Mouse (Mus musculus) urinary bladder, postnatal 14 days (tissue): ENCODE results near the gene Sdk2.

Source experiments
- DNase-seq: peaks from one replicate; pipeline ENCODE4 v3.0.0; 2021; ENCODE audit warnings: low spot score

Sdk2 gene

DNA sequence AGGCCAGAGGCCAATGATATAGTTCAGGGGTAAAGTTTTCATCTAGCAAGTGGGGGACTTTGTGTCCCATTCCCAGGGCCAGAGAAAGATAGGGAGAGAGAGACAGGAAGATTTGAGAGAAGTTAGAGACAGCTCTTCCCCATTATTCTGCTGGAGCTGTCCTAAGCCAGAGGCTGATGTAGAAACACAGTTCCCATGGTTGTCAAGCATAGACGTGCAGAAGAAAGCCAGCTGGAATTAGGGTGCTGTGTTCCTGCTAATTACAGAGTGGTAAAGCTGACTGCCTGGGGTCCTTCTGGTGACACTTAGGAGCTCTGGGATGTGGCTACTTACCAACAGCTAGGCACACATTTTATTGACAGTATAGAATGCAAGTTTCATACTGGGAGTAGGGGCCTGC is 277.7 kb downstream of the Sdk2 start:
- DNase-seq, result no peak

DNA sequence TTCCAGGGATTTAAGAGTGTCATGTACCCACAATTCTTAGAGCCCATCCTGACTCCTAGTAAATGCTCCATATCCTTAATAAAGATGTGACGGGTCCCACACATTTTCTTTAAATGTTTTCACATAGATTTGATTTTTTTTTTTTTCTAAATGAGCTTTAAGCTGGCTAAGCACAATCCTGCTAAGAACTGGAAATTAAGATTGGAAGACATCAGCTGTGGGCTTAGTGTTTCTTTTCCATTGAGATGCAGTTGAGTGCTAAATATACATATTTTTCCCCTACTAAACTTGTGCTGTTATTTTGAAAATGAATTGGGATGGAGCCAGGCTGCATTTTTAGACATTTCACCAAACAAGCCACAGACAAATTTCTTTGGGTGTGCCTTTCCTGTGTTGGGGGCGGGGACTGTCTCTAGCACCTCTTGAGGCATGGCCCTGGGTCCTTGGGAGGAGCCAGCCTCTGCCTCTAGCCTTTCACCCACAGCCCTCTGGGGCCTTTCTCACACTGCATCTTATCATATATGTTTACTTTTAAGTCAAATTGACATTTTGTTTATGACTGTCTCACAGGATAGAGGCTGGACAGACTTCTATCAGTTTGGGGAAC is 278.6 kb downstream of the Sdk2 start:
- no peak for DNase-seq

DNA sequence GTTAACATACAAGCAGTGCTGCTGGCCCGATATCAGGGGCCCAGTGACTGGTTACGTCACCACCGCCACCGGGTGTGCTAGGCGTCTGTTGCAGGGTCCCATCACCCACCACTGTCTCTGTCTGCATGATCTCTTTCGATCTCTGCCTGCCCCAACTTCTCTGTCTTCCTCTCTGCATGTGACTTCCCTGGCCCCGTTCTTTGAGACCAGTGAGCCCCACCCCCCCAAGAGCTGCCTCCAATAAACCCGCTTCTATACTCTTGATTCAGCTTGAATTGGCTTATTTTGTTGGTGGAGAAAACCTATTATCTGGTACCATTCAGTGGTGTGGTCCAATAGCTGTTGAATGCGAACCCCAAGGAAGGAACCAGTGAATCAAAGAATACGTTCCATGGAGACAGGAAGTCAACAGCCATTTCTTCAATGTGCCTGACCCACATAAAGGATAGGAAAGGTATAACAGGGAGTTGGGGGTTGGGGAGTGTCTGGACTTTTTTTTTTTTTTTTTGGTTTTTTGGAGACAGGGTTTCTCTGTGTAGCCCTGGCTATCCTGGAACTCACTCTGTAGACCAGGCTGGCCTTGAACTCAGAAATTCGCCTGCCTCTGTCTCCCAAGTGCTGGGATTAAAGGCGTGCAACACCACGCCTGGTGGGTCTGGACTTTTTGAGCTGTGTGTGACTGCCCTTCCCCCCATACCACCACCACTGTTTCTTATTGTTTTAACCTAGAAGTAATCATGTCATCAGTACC is 279.2 kb downstream of the Sdk2 start:
- no peak for DNase-seq

DNA sequence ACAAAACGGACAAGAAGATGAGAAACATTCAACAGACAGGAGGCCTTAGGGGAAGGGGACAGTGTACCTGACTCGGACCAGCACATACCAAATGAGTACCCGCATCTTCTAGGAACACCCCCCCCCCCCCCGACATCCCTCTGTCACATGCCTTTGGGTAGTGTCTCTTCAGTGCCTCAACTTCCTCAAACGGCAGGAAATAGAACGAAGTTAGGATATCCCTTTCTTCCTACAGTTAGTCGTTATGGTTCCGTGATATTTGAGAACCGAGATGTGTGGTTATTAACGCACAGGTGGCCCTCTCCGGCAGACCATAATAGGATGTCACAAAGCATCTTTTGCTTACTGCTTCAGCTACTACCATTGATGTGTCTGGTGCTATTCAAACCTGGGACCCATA is 279.8 kb downstream of the Sdk2 start:
- DNase-seq, result no peak

DNA sequence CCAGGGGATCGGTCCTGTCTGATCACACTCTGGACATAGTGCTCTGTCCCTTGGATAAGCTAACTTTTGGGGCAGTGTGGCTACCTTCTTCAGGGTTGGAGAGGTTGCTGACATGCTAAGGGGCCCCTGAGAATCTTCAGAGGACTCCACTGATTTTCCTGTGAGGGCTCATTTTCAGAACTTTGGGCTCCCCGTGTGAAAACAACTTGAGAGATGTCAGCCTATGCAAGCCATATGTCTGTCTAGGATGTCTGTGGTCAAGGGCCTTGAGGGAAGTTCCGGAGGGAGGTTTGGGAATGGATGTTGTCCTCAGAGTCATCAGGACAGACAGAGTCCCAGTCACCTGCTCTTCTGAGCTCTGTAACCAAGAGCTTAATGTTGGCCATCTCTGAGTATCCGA is 280.5 kb downstream of the Sdk2 start:
- DNase-seq, result no peak

DNA sequence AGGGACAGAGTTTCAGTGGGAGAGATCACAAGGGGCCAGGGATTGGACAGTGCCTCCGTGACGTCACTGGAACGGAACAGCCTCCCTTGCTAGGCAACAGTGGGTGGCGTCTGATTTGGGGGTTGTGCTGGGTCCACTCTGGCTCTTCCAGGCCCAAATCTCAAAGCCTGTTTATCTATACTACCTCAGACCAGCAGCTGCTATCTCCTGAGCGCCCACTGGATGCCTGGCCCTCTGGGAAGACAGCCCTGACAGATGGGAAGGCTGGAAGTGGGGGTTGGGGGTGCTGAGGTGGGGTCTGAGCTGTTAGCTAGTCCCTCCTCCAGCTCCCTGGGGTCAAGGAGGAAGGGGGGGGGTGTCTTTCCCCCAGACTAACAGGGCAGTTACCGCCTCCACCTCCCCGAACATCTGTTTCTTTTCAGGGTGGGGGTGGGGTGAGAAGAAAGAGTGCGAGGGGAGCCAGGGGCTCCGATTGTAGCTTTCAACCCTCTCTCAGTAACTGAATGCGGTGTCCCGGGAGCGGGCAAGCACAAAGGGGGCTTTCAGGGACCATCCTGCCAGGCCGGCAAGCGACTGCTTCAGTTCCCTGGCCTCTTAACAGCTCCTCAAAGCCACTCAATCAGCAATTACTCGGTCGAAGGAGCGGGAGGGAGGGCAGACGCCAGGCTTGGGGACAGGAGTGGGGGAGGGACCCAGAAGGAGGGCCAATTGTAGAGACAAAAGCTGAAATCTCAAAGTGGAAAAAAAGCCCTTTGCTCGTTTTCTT is 281.3 kb downstream of the Sdk2 start:
- peak; percentile 57 for DNase-seq

DNA sequence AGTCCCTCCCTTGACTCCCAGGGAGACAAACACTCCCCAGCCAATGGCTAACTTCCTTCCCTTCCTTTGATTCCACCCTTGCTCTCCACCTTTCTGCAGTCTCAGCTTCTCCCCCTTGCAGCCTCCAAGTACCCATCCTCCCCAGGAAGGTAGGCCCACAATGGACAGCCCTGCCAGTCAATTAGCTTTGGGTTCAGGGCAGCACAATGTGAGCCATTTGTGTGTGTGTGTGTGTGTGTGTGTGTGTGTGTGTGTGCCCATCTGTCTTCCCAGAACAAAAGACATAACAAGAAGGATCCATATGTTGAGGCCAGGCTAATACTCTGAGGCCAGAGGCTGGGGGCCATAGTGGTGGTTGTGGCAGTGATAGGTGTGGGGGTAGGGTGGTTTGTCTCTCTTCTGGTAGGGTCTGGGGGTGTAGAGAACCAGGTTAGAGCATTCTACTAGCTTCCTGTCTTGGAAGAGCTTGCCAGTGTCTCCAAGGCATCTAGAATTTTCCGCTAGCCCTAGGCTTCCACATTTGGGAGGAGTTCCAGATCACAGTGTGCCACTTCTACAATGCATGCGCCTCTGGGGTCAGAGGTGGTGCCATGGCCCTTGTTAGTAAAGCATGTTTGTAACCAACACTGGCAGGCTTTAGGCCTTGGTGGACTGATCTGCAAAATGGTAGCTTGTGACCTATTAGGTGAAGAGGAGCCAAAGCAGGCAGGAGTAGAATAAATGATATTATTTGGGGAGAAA is 282.0 kb downstream of the Sdk2 start:
- no peak for DNase-seq

DNA sequence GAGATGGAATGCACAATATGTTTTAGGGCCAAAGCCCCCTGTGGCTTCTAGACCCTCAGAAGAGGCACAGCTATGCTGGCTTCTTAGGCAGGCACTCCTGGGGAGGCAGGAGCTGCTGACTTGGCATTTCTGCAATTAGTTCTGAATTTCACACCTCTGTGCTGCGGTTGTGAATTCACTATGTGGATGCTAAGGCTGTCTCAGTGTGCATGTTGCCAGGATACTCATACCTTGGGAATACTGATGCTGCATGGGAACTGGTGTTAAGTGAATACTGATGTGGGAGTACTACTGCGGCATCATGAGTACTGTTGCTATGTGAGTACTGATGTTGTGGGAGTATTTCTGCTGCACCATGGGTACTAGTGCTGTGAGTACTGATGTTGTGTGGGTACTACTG is 284.4 kb downstream of the Sdk2 start:
- DNase-seq, result no peak

DNA sequence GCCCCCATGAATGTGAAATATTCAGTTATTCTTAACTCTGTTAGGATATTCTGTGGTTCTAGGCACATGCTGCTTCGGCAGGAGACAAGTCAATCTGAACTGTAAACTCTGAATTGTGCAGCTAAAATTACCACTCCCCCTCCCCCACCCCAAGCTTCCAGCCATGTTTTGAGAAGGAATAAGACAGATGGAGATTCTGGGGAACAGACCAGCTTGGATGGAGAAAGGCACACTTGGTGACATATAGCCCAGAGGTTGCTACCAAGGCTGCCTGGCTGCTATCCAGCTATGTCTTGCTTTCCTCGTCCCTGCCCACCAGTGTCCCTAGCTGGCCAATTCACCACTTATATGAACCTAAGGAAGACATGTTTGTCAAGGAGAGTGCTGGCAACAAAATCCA is 284.8 kb downstream of the Sdk2 start:
- DNase-seq, result no peak

DNA sequence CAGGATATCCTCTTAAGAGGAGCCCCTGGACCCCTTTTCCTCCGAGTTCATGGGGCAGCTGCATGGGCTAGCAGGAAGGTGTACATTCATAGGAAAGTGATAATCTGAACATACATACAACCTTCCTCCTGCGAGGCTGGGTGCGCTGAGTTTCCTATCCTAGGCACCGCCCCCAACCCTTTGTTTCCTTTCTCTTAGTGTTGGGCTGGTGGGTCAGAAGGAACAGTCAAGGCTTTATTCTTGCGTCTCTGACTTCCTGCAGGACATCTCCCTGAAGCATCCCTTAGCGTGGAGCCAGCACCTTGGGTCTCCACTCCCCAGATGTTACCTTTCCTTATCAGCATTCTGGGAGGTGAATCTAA is 287.2 kb downstream of the Sdk2 start:
- DNase-seq, result no peak

DNA sequence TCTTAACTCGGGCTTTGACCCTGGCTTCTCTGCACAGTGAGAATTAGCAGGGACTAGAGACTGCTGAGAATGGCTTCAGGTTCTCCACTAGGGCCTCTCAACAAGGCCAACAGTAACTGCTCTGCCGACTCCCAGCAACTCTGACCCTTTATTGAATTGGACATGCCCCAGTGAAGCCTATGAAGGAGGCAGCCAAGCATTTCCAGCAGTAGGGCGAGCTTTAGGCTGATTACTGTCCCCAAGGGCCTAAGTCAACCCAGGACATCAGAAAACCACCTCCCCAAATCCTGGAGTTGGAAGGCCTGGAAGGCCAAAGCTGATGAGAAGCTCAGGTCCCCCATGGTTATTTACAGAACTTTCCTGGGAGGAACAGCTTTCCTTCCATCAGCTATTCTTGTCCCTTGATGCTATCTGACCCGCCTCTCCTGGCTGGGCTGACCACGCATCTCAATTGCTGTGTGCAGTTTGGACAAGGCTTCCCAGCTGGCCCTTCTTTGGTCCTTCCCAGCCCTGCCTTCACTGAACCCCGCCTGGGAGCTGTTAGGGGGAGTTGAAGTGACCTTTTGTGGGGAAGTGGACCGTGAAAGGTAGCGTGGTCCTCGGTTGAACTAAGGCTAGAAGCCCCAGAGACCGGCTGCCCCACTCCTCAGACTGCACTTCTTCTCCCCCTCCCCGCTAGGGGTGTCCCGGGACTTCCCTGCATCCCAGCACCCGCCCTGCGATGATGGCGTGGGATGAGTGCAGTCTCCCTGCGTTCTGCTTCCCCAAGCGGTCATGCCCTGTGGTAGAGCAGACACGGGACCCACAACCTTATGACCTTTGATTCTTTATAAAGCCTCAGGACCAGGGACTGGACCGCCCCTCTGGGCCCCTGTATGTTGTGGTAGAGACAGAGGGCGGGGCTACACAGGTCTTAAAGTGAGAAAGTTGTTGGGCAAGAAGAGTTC is 287.8 kb downstream of the Sdk2 start:
- DNase-seq, result peak; percentile 39

DNA sequence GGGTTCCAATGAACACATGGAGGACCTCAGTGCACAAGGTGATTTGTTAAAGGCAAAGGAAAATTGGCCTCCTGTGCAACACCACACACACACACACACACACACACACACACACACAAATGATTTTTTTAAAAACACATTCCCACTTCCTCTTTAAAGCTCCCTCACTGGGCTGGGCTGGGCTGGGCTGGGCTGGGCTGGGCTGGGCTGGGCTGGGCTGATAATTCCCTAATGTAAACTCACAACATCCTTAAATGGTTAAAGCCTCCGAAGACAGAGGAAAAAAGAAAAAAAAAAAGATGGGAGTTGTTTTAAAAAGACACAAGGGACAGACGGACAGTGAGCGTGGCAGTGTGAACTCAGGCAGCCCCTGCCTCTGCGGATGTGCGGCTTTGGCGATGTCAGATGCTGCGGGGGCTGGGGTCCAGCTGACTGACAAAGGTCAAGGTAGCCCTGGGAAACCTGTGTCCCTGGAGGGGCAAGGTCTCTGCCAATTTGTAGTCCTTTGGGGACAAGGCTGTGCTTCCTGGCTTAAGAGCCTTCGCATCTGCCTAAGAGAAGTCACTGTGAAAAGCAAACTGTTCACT is 288.9 kb downstream of the Sdk2 start:
- DNase-seq, result no peak

DNA sequence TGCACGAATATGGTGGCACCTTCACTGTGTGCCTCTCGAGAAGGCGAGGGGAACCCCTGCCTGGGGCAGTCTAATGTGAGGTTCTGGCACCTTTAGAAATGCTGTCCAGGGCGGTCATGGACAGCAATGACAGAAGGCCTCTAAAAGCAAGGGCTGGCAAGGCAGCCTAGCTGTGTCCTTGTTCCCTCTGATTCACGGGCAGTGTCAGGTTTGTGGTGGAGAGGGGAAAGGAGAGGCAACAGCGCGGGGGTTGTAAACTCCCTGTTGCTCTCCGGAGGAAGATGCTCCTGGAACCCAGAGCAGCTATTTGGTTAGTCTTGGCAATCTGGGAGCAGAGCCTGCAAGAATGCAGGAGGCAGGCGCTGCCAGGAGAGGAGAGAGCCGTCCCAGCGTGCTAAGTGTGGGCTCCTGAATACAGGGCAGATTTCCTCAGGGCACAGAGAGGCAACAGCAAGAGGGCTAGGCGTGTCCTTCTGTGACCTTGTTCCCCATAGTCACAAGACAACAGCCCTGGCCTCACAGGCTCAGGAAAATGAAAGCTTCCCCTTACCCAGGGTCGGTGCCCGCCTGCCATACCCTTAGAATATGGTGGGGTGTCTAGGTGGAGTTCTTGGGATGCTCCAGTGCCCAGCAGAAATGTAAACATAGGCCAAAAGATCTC is 289.9 kb downstream of the Sdk2 start:
- DNase-seq, result no peak

DNA sequence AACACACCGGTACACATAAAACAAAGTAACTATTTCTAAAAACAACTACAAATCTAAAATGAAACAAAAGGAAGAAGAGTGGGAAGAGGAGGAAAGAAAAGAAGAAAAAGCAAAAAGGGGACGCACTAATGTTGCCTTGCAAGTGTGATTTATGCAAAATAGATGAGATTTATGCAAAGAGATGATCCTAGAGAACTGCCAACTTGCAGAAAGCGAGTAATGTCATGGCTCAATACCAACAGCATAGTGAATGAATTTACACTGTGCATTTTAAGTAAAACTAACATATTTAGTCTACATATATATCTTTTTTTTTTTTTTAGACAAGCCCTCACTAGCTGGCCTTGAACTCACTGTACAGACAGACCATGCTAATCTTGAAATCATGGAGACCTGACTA is 292.1 kb downstream of the Sdk2 start:
- no peak for DNase-seq

DNA sequence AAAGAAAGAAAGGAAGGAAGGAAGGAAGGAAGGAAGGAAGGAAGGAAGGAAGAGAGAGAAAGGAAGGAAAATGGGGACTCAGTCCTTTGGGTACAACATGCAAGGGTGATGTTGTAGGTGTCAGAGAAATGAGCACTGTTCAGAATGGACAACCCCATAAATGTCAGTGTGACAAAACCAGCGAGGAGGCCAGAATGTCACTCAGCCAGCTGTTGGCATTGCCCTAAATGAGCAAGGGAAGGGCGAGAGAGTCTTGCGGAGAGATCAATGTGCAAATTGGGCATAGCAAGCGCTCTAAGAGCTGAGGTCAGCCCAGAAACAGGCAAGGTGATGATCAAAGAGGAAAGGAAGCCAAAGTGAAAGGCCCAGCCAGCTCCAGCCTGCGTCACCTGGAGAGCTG is 293.7 kb downstream of the Sdk2 start:
- DNase-seq, result no peak

DNA sequence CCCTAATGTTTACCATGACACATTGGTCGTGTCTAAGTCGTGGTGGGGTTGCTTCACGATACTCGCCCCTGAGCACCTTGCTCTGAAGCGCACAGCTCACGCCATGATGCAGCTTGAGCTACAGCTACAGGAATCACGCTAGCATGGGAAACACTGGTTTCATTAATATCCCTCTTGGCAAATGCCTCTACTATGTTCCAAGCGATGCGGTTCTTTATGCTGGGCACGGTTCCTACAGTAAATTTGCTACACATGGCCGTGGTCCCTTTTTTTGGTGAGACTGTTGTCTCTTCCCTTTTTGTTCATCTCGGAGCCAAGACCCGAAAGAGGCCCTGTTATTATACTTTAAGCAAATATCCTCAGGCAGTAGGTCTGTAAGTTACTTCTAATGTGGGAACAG is 295.7 kb downstream of the Sdk2 start:
- no peak for DNase-seq

DNA sequence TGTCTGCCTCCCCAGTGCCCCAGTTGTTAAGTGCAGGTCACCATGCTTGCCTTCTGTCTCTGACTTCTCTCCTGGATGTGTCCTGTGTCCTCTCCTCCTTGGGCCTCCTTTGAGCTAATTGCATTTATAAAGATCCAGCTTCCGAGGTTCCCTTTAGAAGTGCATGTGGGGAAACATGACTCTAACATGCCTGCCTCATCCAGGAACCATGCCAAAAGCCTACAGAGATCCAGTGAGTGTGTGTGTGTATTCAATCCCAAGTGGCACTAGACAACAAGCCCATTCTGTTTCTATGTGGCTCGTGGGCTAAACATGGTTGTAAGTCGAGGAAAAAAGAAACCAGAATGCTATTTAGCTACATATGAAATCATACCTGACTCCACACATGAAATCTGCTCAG is 298.5 kb downstream of the Sdk2 start:
- DNase-seq, result no peak

DNA sequence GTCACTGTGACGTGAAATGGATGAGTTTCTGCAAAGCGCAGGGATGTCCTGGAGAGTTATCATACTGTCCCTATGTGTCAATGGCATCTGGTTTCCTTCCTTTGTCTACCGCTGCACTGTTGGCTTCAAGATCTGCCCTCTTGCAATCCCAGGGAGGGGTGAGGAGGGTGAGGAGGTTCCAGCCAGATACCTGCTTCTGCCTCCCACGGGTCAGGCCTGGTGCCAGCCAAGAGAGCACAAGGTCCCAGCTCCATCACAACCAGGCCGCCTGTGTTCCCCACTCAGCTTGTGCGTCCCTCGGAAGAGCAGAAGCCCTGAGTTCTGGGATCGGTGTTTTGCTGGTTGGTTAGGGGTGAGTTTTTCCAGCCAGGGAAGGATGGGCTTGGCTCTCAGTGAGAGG is 299.6 kb downstream of the Sdk2 start:
- no peak for DNase-seq

DNA sequence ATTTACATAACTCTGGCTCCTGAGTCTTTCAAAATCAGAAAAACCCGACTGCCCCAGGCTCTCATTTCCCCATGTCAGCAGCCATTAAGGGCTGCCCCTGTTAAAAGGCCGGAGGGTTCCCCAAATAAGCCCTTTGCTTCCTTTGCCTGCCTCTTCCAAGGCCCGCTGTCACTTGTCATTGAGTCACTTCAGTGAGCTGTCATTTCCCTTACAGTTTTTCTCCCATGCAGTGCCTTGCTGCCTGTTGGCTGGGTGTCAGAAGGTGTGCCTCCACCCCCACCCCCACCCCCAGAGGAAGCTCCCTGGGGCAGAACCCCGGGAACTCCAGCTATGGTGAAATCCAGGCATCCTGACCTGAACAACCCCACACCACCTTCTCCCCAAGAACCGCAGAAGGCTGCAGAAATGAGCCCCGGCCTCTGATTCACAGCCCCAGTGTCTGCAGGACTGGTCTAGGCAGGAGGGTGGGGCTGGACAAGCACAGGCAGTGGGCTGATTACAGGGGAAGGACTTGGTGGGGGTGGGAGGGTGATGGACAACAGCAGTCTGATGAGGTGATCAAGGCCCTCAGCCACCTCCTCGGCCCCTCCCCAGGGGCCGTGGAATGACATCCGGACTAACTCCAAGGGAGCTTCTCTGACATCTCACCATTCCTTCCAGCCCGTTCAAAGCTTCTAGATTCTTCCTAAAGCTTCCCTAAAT is 300.4 kb downstream of the Sdk2 start:
- peak; percentile 59 for DNase-seq
